Mouse (Mus musculus): ENCODE measurements around the gene Rab3gap2.

Rab3gap2 gene

GRCm38 (mm10) chr1:185203909-185204661 lies at the start of gene Rab3gap2:
Gene Rab3gap2 (plus strand): TSS chr1:185204117.
- peak; percentile 95 for DNase-seq (ENCODE audit: low read depth)

GRCm38 (mm10) chr1:185173641-185174040 lies 30.3 kb upstream of the Rab3gap2 start:
- no peak for DNase-seq (ENCODE audit: low read depth)

GRCm38 (mm10) chr1:185177860-185178259 lies 26.1 kb upstream of the Rab3gap2 start:
- no peak for DNase-seq (ENCODE audit: low read depth)

- DNase-seq (ENCODE audit: low read depth) = no peak
These were observed 20.2 kb upstream of the Rab3gap2 start for GRCm38 (mm10) chr1:185183591-185184330.

GRCm38 (mm10) chr1:185185556-185185955 lies 18.4 kb upstream of the Rab3gap2 start:
- no peak for DNase-seq (ENCODE audit: low read depth)

- DNase-seq (ENCODE audit: low read depth) = no peak
These were observed 16.7 kb upstream of the Rab3gap2 start for GRCm38 (mm10) chr1:185187135-185187785.

- no peak for DNase-seq (ENCODE audit: low read depth)
These were observed 14.0 kb upstream of the Rab3gap2 start for GRCm38 (mm10) chr1:185189901-185190300.

GRCm38 (mm10) chr1:185192087-185192486 lies 11.8 kb upstream of the Rab3gap2 start:
- DNase-seq (ENCODE audit: low read depth) = no peak

- DNase-seq (ENCODE audit: low read depth) = peak; percentile 47
These were observed 10.4 kb upstream of the Rab3gap2 start for GRCm38 (mm10) chr1:185193509-185193908.

GRCm38 (mm10) chr1:185196323-185196722 lies 7.6 kb upstream of the Rab3gap2 start:
- no peak for DNase-seq (ENCODE audit: low read depth)

GRCm38 (mm10) chr1:185200571-185201395 lies 3.1 kb upstream of the Rab3gap2 start:
- DNase-seq (ENCODE audit: low read depth) = no peak

GRCm38 (mm10) chr1:185201994-185202393 lies 1.9 kb upstream of the Rab3gap2 start:
- no peak for DNase-seq (ENCODE audit: low read depth)

GRCm38 (mm10) chr1:185203196-185203908 lies 565 bp upstream of the Rab3gap2 start:
- DNase-seq (ENCODE audit: low read depth) = peak; percentile 38

GRCm38 (mm10) chr1:185205090-185205489 lies 1.2 kb downstream of the Rab3gap2 start:
- DNase-seq (ENCODE audit: low read depth) = peak; percentile 61

- no peak for DNase-seq (ENCODE audit: low read depth)
These were observed 4.1 kb downstream of the Rab3gap2 start for GRCm38 (mm10) chr1:185207851-185208595.

- DNase-seq (ENCODE audit: low read depth) = no peak
These were observed 4.8 kb downstream of the Rab3gap2 start for GRCm38 (mm10) chr1:185208766-185209165.

- no peak for DNase-seq (ENCODE audit: low read depth)
These were observed 5.8 kb downstream of the Rab3gap2 start for GRCm38 (mm10) chr1:185209641-185210176.

- DNase-seq (ENCODE audit: low read depth) = no peak
These were observed 12.4 kb downstream of the Rab3gap2 start for GRCm38 (mm10) chr1:185216360-185216759.

- no peak for DNase-seq (ENCODE audit: low read depth)
These were observed 12.8 kb downstream of the Rab3gap2 start for GRCm38 (mm10) chr1:185216762-185217161.

GRCm38 (mm10) chr1:185217966-185218365 lies 14.0 kb downstream of the Rab3gap2 start:
- DNase-seq (ENCODE audit: low read depth) = no peak
